Mouse (Mus musculus): ENCODE measurements at regions not wholly inside any gene's neighbourhood (a gene's known extent, or its start where the extent isn't known, plus 50 kb on each side); places are given as distances from the start of the nearest gene placed in this dataset.

GRCm38 (mm10) chr12:10445738-10446137 is 55.2 kb downstream of the Rdh14 start:
- no peak overlapping the region for H3K27ac ChIP-seq (ENCODE audit: insufficient read depth, low read depth, low read length)
- TF ChIP-seq CTCF (conservative IDR thresholded peaks at IDR 0.05; ENCODE audit: insufficient read depth, insufficient read length, low read depth, low read length) = no peak
- TF ChIP-seq POLR2A (IDR thresholded peaks at IDR 0.05; ENCODE audit: low read depth, low read length) = no peak
- no peaks in the 10 kb centered on the region for H3K36me3 ChIP-seq (ENCODE audit: control insufficient read depth, insufficient read depth, low read length)
- no peaks in the 10 kb centered on the region for H3K27me3 ChIP-seq (replicated peaks; ENCODE audit: control insufficient read depth, insufficient read depth, low read length)
- H3K4me3 ChIP-seq (ENCODE audit: insufficient read depth, low read depth, low read length) = no peak overlapping the region
- no peaks in the 10 kb centered on the region for H3K4me1 ChIP-seq (ENCODE audit: control insufficient read depth, insufficient read depth, low read length)
- DNase-seq = no peak
- 62% methylated on average over 1 of the region's 1 CpGs for WGBS

- no peak for DNase-seq
- H3K27me3 ChIP-seq (replicated peaks; ENCODE audit: control insufficient read depth, insufficient read depth, low read length) = no peaks in the 10 kb centered on the region; the same call in 1 of the 2 replicates
- 80% methylated on average over 1 of the region's 1 CpGs for WGBS
- TF ChIP-seq CTCF (conservative IDR thresholded peaks at IDR 0.05; ENCODE audit: insufficient read depth, insufficient read length, low read depth, low read length) (no peak), POLR2A (IDR thresholded peaks at IDR 0.05; ENCODE audit: low read depth, low read length) (no peak)
- no peaks in the 10 kb centered on the region for H3K36me3 ChIP-seq (ENCODE audit: control insufficient read depth, insufficient read depth, low read length)
- no peak overlapping the region for H3K27ac ChIP-seq (ENCODE audit: insufficient read depth, low read depth, low read length)
- no peak overlapping the region for H3K4me3 ChIP-seq (ENCODE audit: insufficient read depth, low read depth, low read length)
- H3K4me1 ChIP-seq (ENCODE audit: control insufficient read depth, insufficient read depth, low read length) = no peaks in the 10 kb centered on the region
Measured at GRCm38 (mm10) chr12:10457960-10458655, 67.5 kb downstream of the Rdh14 start.

- no peaks in the 10 kb centered on the region for H3K4me1 ChIP-seq (ENCODE audit: control insufficient read depth, insufficient read depth, low read length)
- DNase-seq = no peak
- WGBS = 82% methylated on average over 7 of the region's 7 CpGs
- no peaks in the 10 kb centered on the region for H3K36me3 ChIP-seq (ENCODE audit: control insufficient read depth, insufficient read depth, low read length)
- no peak for TF ChIP-seq POLR2A (IDR thresholded peaks at IDR 0.05; ENCODE audit: low read depth, low read length)
- no peak for TF ChIP-seq CTCF (conservative IDR thresholded peaks at IDR 0.05; ENCODE audit: insufficient read depth, insufficient read length, low read depth, low read length)
- H3K4me3 ChIP-seq (ENCODE audit: insufficient read depth, low read depth, low read length) = no peak overlapping the region
- H3K27ac ChIP-seq (ENCODE audit: insufficient read depth, low read depth, low read length) = no peak overlapping the region
- no peaks in the 10 kb centered on the region; the same call in 1 of the 2 replicates for H3K27me3 ChIP-seq (replicated peaks; ENCODE audit: control insufficient read depth, insufficient read depth, low read length)
Measured at GRCm38 (mm10) chr12:10461796-10462195, 71.2 kb downstream of the Rdh14 start.

GRCm38 (mm10) chr12:10462956-10463355 is 72.4 kb downstream of the Rdh14 start:
- Histone ChIP-seq H3K27me3 (replicated peaks; ENCODE audit: control insufficient read depth, insufficient read depth, low read length) (no peaks in the 10 kb centered on the region; the same call in 1 of the 2 replicates), H3K36me3 (ENCODE audit: control insufficient read depth, insufficient read depth, low read length) (no peaks in the 10 kb centered on the region), H3K27ac (ENCODE audit: insufficient read depth, low read depth, low read length) (no peak overlapping the region), H3K4me1 (ENCODE audit: control insufficient read depth, insufficient read depth, low read length) (no peaks in the 10 kb centered on the region), H3K4me3 (ENCODE audit: insufficient read depth, low read depth, low read length) (no peak overlapping the region)
- TF ChIP-seq POLR2A (IDR thresholded peaks at IDR 0.05; ENCODE audit: low read depth, low read length) = no peak
- TF ChIP-seq CTCF (conservative IDR thresholded peaks at IDR 0.05; ENCODE audit: insufficient read depth, insufficient read length, low read depth, low read length) = no peak
- no peak for DNase-seq
- WGBS = 63% methylated on average over 3 of the region's 3 CpGs

GRCm38 (mm10) chr12:10473986-10474385 is 83.4 kb downstream of the Rdh14 start:
- H3K27me3 ChIP-seq (replicated peaks; ENCODE audit: control insufficient read depth, insufficient read depth, low read length) = no peaks in the 10 kb centered on the region
- WGBS = 89% methylated on average over 1 of the region's 1 CpGs
- TF ChIP-seq CTCF (conservative IDR thresholded peaks at IDR 0.05; ENCODE audit: insufficient read depth, insufficient read length, low read depth, low read length) (no peak), POLR2A (IDR thresholded peaks at IDR 0.05; ENCODE audit: low read depth, low read length) (no peak)

GRCm38 (mm10) chr12:10480781-10481180 is 90.2 kb downstream of the Rdh14 start:
- 42% methylated on average over 1 of the region's 1 CpGs for WGBS

More at GRCm38 (mm10) chr12:10473986-10474385, 83.4 kb downstream of the Rdh14 start:
- H3K27ac ChIP-seq (ENCODE audit: insufficient read depth, low read depth, low read length) = no peak overlapping the region
- no peaks in the 10 kb centered on the region for H3K36me3 ChIP-seq (ENCODE audit: control insufficient read depth, insufficient read depth, low read length)
- no peaks in the 10 kb centered on the region for H3K4me1 ChIP-seq (ENCODE audit: control insufficient read depth, insufficient read depth, low read length)
- H3K4me3 ChIP-seq (ENCODE audit: insufficient read depth, low read depth, low read length) = no peak overlapping the region
- no peak for DNase-seq

GRCm38 (mm10) chr12:10482294-10483010 is 91.9 kb downstream of the Rdh14 start:
- DNase-seq = no peak

More at GRCm38 (mm10) chr12:10480781-10481180, 90.2 kb downstream of the Rdh14 start:
- no peak overlapping the region for H3K27ac ChIP-seq (ENCODE audit: insufficient read depth, low read depth, low read length)
- H3K27me3 ChIP-seq (replicated peaks; ENCODE audit: control insufficient read depth, insufficient read depth, low read length) = no peaks in the 10 kb centered on the region
- no peak for TF ChIP-seq POLR2A (IDR thresholded peaks at IDR 0.05; ENCODE audit: low read depth, low read length)
- TF ChIP-seq CTCF (conservative IDR thresholded peaks at IDR 0.05; ENCODE audit: insufficient read depth, insufficient read length, low read depth, low read length) = no peak
- no peaks in the 10 kb centered on the region for H3K36me3 ChIP-seq (ENCODE audit: control insufficient read depth, insufficient read depth, low read length)
- H3K4me1 ChIP-seq (ENCODE audit: control insufficient read depth, insufficient read depth, low read length) = no peaks in the 10 kb centered on the region
- no peak for DNase-seq
- H3K4me3 ChIP-seq (ENCODE audit: insufficient read depth, low read depth, low read length) = no peak overlapping the region

More at GRCm38 (mm10) chr12:10482294-10483010, 91.9 kb downstream of the Rdh14 start:
- no peak for TF ChIP-seq CTCF (conservative IDR thresholded peaks at IDR 0.05; ENCODE audit: insufficient read depth, insufficient read length, low read depth, low read length)
- TF ChIP-seq POLR2A (IDR thresholded peaks at IDR 0.05; ENCODE audit: low read depth, low read length) = no peak
- H3K27me3 ChIP-seq (replicated peaks; ENCODE audit: control insufficient read depth, insufficient read depth, low read length) = no peaks in the 10 kb centered on the region
- no peaks in the 10 kb centered on the region for H3K36me3 ChIP-seq (ENCODE audit: control insufficient read depth, insufficient read depth, low read length)
- no peak overlapping the region for H3K4me3 ChIP-seq (ENCODE audit: insufficient read depth, low read depth, low read length)
- WGBS = 60% methylated on average over 4 of the region's 4 CpGs
- no peaks in the 10 kb centered on the region for H3K4me1 ChIP-seq (ENCODE audit: control insufficient read depth, insufficient read depth, low read length)
- H3K27ac ChIP-seq (ENCODE audit: insufficient read depth, low read depth, low read length) = no peak overlapping the region
